Mouse (Mus musculus) gastrocnemius, postnatal 25 days (tissue): Measurements from ENCODE around the gene Csnk2a2. TPM values are rescaled to one million over a fixed set of nuclear protein-coding genes. Genes with fewer than 3 reads are reported as not detected.

Source experiments
- DNase-seq: peaks from one replicate; pipeline ENCODE4 v3.0.0; 2022
- total RNA-seq, 2 experiments: library from RNA; stranded (reverse); gene quantifications; 1 replicate in 1 of 2; 2 replicates in 1 of 2; pipeline ENCODE4 v1.2.3; 2021

Gene Csnk2a2
- total RNA-seq, 2 experiments from 2014 or later = 21.0 to 25.8 TPM

GRCm38 (mm10) chr8:95487800-95488697 is 1.8 kb downstream of the Csnk2a2 start:
- no peak for DNase-seq

DNA sequence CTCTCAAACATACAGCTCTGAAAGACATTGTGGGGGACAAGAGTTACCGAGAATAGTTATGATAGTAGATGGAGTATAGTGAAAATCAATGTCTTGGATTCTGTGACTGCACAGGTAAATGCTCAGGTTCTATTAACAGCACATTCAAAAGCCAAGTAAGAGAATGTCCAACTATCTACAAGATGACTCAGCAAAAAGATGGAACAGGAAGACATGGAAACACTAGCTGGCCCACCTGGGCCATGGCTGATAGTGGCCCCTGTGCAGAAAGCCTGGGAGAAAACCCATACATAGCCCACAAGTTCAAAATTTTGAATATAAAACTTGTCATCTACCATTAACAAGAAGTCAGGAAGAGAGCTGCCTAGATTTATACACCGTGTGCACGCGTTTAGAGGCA is 19.8 kb downstream of the Csnk2a2 start:
- no peak for DNase-seq

GRCm38 (mm10) chr8:95468995-95469394 is 20.8 kb downstream of the Csnk2a2 start:
- no peak for DNase-seq

DNA sequence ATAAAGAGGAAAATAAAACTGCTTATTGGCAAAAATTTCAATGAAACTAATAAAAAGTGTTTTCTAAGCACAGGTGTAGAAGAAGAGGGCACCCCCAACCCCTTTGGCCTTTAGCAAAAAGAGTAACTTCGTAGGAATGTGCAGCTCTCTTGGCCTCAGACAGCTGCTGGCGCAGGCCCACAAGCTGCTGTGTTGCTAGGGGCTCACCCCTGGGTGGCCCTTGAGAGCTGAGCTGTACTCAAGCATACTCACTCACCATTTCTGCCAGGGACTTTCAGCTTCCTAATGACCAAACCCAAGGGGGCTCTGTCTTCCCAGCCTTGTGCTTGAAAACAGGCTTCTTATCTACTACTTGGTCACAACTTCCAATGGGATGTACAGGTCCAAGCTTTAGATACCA is 23.3 kb downstream of the Csnk2a2 start:
- DNase-seq = no peak

GRCm38 (mm10) chr8:95452518-95452917 is 37.3 kb downstream of the Csnk2a2 start:
- no peak for DNase-seq

- DNase-seq = no peak
Measured at GRCm38 (mm10) chr8:95450271-95450670, 39.6 kb downstream of the Csnk2a2 start.

DNA sequence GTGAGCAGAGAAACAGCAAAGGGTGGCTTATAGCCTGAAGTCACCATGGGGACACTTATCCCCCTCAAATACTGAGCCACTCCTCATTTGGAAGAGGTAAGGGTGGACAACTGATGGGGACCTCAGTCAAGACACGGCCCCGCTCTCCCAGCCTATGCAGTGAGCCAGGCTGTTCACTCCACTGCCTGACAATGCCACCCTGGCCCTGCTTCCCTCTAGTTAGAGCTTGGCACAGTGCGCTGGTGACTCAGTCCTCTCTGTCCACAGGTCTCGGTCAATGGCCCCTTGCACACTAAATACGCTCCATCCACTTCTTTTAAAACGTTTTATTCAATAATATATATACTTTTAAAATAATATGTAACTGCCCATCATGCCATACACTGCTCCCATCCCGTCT is 42.2 kb downstream of the Csnk2a2 start:
- no peak for DNase-seq

GRCm38 (mm10) chr8:95445042-95445441 is 44.8 kb downstream of the Csnk2a2 start:
- no peak for DNase-seq

DNA sequence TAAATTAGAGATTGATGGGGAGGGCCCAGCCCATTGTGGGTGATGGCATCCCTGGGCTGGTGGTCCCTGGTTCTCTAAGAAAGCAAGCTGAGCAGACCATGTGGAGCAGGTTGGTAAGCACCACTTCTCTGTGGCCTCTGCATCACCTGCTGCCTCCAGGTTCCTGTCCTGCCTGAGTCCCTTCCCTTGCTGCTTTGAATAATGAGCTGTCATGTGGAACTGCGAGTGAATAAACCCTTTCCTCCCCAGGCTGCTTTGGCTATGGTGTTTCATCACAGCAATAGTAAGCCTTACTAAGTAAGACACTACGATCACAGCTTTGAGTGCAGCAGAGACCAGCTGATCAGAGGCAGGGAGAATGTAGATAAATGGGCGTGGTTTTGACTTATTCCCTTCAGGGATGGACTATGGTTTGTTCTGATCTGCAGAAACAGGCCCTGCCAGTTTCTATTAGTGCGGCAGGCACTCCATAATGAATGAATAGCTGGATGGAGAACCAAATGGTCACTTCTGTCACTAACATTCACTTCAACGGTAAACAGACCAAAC is 48.3 kb downstream of the Csnk2a2 start:
- no peak for DNase-seq

DNA sequence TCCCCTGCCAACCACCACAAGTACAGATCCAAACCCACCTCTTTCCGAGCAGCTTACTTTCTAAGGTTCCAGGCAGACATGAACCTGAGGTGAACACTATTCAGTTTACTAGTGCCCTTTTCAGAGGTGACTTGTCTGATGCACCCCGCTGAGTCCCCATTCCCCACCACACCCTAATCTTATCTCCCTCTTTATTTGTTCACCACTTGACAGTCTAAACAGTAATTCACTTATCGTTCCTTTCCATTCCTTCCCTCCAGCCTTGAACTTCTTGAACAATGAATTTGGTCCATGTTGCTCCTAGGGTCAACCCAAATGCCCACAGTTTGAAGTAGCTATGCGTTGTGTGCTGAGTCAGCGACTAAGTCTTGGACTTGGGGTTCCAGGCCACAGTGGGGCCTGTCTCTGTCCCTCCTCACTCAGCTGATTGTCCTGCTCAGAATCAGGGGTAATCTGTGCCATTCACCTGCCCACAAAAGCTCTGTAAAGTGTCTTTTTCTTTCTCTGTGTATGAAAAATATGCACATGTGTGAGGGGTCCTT is 49.6 kb downstream of the Csnk2a2 start:
- DNase-seq = no peak

DNA sequence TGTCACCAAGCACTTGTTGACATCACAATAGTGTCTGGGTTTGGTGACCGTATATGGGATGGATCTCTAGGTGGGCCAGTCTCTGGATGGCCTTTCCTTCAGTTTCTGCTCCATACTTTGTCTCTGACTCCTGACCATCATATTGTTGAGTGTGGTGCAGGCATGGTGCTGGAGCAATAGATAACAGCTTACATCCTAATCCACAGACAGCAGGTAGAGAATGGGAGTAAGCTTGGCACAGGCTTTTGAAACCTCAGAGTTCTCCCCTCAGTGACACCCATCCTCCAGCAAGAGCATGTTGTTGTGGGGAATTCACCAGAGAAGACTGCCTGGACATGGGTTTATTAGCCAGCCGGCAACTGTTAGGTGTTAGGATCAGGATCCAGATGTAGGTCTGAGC is 50.4 kb downstream of the Csnk2a2 start:
- DNase-seq = no peak

DNA sequence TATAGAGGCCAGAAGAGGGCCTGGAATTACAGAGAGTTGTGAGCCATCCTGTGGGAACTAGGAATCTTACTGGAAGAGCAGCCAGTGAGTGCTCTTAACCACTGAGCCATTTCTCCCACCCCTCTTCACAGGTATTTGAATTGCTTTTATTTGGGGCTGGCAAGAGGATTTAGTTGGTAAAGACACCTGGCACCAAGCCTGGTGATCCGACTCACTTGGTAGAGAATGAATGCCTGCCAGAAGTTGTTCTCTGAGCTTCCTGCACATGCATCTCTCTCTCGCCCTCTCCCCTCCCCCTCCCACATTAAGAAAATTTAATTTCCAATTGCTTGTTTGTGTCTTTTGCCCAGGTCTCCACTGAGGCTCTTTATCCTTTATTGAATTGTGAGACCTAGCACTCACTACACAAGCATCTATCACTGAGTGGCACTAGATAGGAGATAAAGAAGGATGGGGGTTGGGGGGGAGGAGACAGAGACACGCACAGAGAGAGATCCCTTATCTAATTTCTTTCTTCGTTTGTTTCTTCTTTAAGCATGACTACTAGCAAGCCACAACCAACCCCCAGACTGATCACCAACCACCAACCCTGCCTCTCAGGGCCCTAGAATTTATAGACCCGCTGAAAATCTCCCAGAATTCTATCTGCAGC is 52.4 kb downstream of the Csnk2a2 start:
- no peak for DNase-seq

- DNase-seq = no peak
Measured at GRCm38 (mm10) chr8:95435930-95436329, 53.9 kb downstream of the Csnk2a2 start.

DNA sequence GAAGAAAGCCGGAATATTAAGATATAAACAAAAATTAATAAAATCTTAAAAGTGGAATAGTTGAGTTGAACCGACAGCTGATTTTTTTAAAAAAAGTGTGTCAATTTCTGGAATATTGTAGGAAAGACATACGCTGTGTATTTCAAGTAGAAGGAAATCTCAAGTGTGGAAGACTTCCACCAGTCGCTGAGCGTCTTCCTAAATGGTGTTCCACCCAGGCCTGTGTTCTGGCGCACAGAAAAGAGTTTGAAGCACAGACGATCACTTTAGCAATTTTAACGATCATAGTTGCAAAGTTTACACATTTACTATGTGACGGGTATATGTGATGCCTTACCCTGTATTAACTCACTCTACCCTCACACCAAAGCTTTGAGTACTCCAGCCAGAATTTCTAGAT is 54.4 kb downstream of the Csnk2a2 start:
- no peak for DNase-seq

- DNase-seq = peak; percentile 99
Measured at GRCm38 (mm10) chr8:95434686-95435439, 55.0 kb downstream of the Csnk2a2 start, which contains the start of gene Cfap20. TSS of gene Cfap20 (minus strand) at chr8:95434869.

GRCm38 (mm10) chr8:95434233-95434632 is 55.6 kb downstream of the Csnk2a2 start:
- DNase-seq = no peak

DNA sequence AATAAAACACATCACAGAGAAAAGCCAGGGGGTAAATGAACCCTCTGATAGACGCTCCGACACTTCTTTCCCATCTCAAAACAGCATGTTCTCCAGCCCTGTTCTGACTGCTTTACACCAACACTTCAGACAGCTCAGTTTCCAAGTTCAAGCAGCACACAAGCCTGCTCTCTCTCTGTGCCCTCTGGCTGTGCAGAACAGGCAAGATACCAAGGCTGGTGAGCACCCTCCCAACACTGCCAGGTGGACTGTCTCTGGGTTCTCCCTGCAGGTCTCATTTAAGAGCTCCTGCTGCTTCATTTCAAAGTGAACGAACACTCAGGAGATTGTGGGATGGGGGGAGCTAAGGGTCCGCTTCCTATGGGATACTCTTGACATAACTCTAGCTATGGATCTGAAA is 56.7 kb downstream of the Csnk2a2 start:
- DNase-seq = no peak

DNA sequence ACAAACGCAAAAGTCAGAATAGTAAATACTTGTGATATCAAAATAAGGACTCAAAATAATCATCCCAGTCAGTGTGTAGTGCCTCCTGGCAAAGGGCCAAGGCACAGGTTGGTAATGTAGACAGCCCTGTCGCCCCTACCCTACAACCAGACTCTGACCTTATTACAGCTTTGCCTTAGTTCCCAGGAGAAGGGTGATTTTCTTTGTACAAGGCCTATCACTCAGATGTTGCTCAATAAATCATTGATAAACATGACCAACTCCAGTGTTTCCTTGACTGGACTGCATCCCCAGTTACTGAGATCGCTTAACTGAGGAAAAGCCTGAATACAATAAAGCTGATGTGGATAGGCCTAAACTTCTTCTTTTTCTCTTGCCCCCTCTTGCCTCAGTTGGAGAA is 57.4 kb downstream of the Csnk2a2 start:
- no peak for DNase-seq

DNA sequence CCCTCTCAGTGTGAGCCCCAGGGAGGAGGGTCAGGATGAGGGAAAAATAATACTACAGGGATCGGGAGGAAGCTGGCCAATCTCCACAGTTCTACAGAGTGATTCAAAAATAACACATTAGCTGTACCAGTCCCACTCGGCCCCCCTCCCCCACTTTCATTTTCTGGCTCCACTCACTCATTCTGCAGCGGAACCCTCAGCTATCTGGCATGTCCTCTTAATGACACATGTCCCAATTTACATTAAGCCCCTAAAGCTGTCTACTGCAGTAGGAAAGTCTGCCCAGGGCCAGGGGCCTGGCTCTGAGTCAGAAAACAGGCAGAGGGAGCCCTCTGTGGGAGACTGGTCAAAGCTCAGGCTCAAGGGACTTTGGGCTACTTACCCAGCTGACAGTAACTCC is 59.9 kb downstream of the Csnk2a2 start:
- DNase-seq = peak; percentile 51

GRCm38 (mm10) chr8:95427594-95428535 is 62.0 kb downstream of the Csnk2a2 start:
- peak; percentile 31 for DNase-seq

- no peak for DNase-seq
Measured at GRCm38 (mm10) chr8:95426781-95427281, 63.0 kb downstream of the Csnk2a2 start.
